Mouse (Mus musculus): Measurements from ENCODE around the gene Rplp1. TPM values are rescaled to one million over a fixed set of nuclear protein-coding genes. Genes with fewer than 3 reads are reported as not detected.

Gene Rplp1
- total and polyA plus RNA-seq, 3 experiments = 1,490 to 4,232 (median 1,640) TPM

GRCm38 (mm10) chr9:61871839-61872238 is 42.5 kb downstream of the Rplp1 start:
- DNase-seq = no peak
- Histone ChIP-seq H3K9ac (ENCODE audit: low read depth, low read length) (no peak overlapping the region), H3K79me2 (replicated peaks; ENCODE audit: control insufficient read depth, insufficient read depth, low read length) (no peaks in the 10 kb centered on the region), H3K4me1 (ENCODE audit: control insufficient read depth, insufficient read depth, low read length) (no peaks in the 10 kb centered on the region), H3K36me3 (ENCODE audit: control insufficient read depth, insufficient read depth, low read length) (no peaks in the 10 kb centered on the region), H3K27me3 (ENCODE audit: control insufficient read depth, insufficient read depth, low read length) (no peaks in the 10 kb centered on the region), H3K27ac (no peak overlapping the region), H3K4me3 (no peak overlapping the region)
- TF ChIP-seq CTCF (IDR thresholded peaks at IDR 0.05) (no peak), POLR2A (IDR thresholded peaks at IDR 0.05; ENCODE audit: insufficient read depth, low read depth, low read length) (no peak), EP300 (IDR thresholded peaks at IDR 0.05; ENCODE audit: insufficient read depth, low read depth, low read length) (no peak)
- intact Hi-C loops (cut with DNase I) = no loop called here
- 87% methylated on average over 6 of the region's 6 CpGs for WGBS

DNA sequence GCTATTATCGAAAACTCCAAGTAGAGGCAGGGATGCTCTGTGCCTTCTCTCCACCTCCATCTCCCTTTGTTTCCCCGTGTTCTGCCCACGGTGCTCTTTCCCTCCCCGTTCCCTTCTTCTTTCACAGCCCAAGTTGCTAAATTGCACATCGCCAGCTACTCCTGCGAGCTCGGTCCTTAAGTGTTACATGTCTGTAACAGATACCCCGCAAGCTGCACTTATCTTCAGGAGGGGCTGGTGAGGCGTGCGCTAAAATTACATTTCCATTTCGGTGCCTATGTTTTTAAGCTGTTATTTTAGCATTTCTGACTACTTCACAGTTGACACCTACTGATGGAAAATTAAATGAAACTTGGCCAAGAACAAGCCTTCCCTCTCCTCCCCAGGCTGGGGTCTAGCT is 46.7 kb downstream of the Rplp1 start:
- WGBS = 53% methylated on average over 11 of the region's 11 CpGs
- Histone ChIP-seq H3K9ac (ENCODE audit: low read depth, low read length) (no peak overlapping the region), H3K36me3 (ENCODE audit: control insufficient read depth, insufficient read depth, low read length) (no peaks in the 10 kb centered on the region), H3K27ac (no peak overlapping the region), H3K4me1 (ENCODE audit: control insufficient read depth, insufficient read depth, low read length) (no peaks in the 10 kb centered on the region), H3K4me3 (no peak overlapping the region), H3K79me2 (replicated peaks; ENCODE audit: control insufficient read depth, insufficient read depth, low read length) (no peaks in the 10 kb centered on the region), H3K27me3 (ENCODE audit: control insufficient read depth, insufficient read depth, low read length) (no peaks in the 10 kb centered on the region)
- TF ChIP-seq EP300 (IDR thresholded peaks at IDR 0.05; ENCODE audit: insufficient read depth, low read depth, low read length) (no peak), POLR2A (IDR thresholded peaks at IDR 0.05; ENCODE audit: insufficient read depth, low read depth, low read length) (no peak), CTCF (IDR thresholded peaks at IDR 0.05) (no peak)
- intact Hi-C loops (cut with DNase I) = no loop called here
- no peak for DNase-seq

Other genes with a start within 250 kb of the Rplp1 start
- under 1 TPM; 0.52 to 0.68 TPM for gene Kif23, start 32.2 kb upstream of the Rplp1 start, total RNA-seq (2021)
- gene Kif23, start 32.2 kb upstream of the Rplp1 start, polyA plus RNA-seq (2012; rRNA removed) = 0.45 and 1.0 TPM in 2 replicates
- gene Paqr5, start 112.3 kb upstream of the Rplp1 start, total RNA-seq (2021) = not detected
- gene Paqr5, start 112.3 kb upstream of the Rplp1 start, polyA plus RNA-seq (2012; rRNA removed) = 0.20 and 0.76 TPM in 2 replicates
- gene Glce, start 208.1 kb upstream of the Rplp1 start, total RNA-seq (2021) = 10 to 100 TPM; 11.7 to 11.9 TPM
- gene Glce, start 208.1 kb upstream of the Rplp1 start, polyA plus RNA-seq (2012; rRNA removed) = 3.2 and 7.0 TPM in 2 replicates